Mouse (Mus musculus): ENCODE data around the gene Xpo5. TPM values are rescaled to one million over a fixed set of nuclear protein-coding genes. Genes with fewer than 3 reads are reported as not detected.

Xpo5 gene
- polyA plus RNA-seq (2012; rRNA removed) = 39.4 and 40.6 TPM in 2 replicates

DNA sequence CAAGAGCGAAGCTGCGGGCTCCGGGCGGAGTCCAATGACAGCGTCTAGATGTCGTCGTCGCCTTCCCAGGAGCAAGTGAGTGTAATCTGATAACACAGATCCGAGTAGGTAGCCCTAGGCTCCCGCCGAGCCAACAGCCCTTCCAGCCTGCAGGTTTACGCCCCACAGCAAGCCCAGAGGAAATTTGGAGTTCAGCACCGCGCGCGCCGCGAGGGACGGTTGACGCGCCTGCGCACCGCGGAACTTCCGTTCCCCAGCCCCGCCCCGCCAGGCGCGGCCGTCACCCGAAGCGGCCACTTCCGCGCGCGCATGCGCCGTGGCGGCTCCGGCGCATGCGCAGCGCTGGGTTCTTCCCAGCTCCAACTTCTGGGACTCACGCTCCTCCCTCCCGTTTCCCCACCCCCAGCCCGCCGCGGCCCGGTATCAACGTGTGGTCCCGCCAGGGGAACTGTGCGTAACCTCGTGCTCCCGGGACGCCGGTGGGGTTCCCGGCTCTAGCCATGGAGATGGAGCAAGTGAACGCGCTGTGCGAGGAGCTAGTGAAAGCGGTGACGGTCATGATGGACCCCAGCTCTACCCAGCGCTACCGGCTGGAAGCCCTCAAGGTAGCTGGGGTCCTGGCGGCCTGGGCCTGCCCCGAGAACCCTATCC, at the start of gene Xpo5, which contains the start of gene Polh:
Gene Xpo5 (plus strand): TSS at position 362 of the 651 bp plus-strand sequence.
Gene Polh (minus strand): TSS at position 225 of the 651 bp plus-strand sequence.
- DNase-seq (ENCODE audit: extremely low spot score in 1 of 2, low spot score in 1 of 2) = peak; percentile 77 to 92

DNA sequence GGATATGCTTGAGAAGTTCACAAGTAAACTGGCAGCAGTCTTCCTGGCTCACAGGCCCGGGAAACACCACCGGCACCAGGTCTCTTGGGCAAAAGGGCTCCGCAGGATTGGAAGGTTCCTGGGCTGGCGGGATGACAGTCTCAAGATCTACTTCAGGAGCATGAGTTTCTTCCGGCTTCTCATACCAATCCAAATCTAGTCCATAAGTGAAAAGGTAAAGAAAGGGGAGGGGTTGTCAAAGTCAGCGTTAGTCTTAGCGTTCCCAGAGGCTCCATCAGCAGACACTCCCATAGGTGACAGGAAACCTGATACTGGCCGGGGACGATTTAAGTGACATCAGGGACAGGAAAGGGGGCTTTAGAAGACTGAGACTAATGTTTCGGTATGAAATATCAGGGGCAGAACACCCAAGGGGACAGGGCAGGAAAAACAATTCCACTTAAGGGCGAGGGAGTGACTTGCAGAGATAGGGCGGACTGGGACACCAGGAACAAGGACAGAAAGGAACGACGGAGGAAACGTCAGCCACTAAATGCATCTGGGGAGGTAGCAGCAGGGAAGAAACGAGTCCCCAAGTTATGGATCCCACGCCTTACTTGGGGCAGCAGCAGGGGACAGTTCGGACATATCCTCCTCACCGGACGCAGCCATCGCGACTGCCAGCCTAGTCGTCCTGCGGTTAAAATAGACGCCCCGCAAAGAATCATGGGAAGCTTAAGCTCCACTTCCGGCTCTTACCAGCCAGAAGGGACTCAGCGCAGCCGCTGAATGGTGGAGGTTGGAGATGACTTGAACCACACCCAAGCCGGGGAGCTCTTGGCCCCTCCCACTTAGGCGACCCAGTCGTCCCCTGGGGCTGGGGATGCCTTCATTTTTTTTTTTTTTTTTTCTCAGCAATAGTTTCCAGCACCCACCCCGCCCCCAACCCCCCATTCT, 49.5 kb upstream of the Xpo5 start, which contains the start of gene Mad2l1bp:
Gene Mad2l1bp (minus strand): TSS at position 707 of the 936 bp plus-strand sequence.
- DNase-seq (ENCODE audit: extremely low spot score in 1 of 2, low spot score in 1 of 2) = peak; percentile 87 to 94

DNA sequence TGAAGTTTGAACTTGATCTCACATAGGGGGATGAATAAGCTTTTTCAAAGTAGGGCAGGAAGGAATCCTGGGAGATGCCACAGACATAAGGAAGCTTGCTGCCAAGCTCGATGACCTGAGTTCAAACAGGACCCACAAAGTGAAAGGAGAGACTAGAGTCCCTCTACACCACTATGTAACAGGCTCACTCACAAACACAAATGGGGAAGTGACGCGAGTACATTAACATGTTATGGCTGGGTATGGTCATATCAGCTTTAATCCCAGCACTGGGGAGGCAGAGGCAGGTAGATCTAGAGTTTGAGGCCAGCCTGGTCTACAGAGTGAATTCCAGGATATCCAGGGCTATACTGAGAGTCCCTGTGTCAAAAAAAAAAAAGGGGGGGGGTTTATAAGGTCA, 48.2 kb upstream of the Xpo5 start:
- no peak for DNase-seq (ENCODE audit: extremely low spot score in 1 of 2, low spot score in 1 of 2)

DNA sequence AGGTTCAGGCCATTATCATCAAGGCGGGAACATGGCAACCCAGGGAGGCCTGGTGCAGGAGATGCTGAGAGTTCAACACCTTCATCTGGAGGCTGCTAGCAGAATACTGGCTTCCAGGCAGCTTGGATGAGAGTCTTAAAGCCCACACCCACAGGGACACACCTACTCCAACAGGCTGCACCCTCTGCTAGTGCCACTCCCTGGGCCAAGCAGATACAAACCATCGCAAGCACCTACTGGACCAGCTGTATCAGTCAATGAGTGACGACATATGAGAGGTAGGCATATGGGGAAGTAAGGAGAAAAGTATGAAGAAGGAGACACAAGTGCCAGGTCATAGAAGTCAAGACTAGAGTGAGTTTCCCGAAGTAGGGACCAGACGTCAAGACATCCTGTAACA, 45.9 kb upstream of the Xpo5 start:
- no peak for DNase-seq (ENCODE audit: extremely low spot score in 1 of 2, low spot score in 1 of 2)

DNA sequence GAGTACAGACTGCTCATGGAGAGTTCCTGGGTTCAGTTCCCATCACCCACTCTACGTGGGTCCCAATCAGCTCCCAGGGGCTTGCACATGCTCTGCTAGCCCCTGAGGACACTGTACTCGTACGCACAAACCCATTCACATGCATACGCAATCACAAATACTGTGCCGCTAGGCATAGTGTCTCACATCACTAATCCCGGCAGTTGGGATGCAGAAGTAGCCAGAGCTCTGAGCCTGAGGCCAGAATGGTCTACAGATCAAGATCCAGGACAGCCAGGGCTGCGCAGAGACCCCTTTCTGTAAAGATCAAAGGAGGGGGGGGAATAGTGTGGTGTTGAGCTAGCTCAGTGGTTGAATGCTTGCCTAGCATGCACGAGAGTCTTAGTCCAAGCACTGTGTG, 45.5 kb upstream of the Xpo5 start:
- DNase-seq (ENCODE audit: extremely low spot score in 1 of 2, low spot score in 1 of 2) = no peak

DNA sequence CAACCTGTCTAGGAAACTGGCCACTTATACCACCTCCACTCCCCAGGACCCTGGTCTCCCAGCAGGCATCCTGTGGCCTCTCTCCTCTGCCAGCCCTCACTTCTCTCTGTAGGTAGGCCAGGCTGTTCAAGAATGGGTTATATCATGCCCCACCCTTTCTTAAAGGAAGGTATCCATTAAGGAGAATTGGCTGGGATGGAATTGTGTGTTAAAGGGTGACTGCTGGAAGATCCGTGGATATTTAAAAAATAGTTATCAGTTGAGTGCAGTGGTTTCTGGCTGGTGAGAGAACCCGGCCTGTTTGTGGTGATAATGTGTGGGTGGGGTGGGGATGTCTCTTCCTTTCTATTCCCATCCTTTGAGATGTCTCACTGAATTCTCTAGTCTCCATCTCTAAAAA, 43.3 kb upstream of the Xpo5 start:
- DNase-seq (ENCODE audit: extremely low spot score in 1 of 2, low spot score in 1 of 2) = peak in 1 of 2 experiments; percentile 15

DNA sequence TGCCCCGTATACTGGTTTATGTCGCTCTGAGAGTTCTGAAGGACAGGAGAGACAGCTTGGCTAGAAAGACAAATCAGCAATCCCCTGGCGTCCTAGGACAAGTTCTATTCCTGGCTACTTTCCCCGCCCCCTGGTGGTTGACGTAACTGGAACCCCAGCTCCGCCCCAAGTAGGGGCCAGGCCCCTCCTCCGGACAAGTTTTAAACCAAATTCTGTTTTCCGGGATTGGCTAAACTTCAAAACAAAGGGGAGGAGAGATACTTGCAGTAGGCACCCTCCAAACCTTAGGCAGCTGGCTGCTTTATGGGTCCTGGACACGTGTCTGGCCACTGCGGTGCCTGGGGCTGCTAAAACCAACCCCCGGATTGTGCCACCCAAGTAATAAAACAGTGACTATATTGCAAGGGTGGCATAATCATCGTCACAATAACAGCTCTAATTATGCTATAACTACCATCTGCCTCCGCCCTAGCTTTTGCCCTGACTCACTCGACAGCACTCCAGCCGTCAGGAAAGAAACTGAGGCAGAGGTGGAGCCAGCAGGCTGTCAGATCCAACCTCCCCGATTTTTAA, 42.4 kb upstream of the Xpo5 start:
- DNase-seq (ENCODE audit: extremely low spot score in 1 of 2, low spot score in 1 of 2) = peak; percentile 82 to 91

DNA sequence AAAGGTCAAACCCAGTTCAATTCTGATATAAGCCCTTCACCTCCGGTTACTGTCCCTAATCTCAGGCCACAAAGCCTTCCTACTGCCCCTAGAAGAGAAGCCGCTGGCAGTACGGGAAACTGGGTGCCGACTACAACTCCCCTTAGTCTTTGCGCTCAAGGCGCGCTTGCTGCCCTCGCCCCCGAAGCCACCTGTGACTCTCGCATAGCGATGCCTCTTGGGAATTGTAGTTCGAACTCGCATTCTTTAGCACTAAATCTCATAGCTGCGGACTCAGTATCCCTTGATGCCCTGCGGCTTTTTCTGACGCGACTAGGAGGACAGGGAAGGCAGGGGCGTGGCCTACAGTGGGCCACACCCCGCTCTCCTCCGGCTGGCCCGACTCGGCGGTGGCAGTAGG, 41.9 kb upstream of the Xpo5 start, which contains the start of gene Gtpbp2:
Gene Gtpbp2 (plus strand): TSS at position 347 of the 400 bp plus-strand sequence.
- peak; percentile 99 for DNase-seq (ENCODE audit: extremely low spot score in 1 of 2, low spot score in 1 of 2)

DNA sequence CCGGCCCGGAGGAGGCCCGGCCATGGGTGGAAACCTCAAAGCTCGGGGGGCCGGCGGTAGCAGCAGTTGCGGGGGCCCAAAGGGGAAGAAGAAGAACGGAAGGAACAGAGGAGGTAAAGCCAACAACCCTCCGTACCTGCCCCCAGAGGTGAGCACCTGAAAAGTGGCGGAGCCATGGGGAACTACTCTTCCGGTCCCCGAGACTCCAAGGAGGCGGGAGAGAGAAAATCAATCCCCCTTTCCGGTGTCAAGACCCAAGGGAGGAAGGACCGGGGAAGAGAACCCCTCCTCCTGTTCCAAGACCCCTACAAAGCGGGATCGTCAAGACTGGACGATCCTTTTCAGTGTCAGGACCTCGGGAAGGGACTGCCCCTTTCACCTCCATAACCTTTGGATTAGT, 41.4 kb upstream of the Xpo5 start:
- DNase-seq (ENCODE audit: extremely low spot score in 1 of 2, low spot score in 1 of 2) = peak in 1 of 2 experiments; percentile 30

DNA sequence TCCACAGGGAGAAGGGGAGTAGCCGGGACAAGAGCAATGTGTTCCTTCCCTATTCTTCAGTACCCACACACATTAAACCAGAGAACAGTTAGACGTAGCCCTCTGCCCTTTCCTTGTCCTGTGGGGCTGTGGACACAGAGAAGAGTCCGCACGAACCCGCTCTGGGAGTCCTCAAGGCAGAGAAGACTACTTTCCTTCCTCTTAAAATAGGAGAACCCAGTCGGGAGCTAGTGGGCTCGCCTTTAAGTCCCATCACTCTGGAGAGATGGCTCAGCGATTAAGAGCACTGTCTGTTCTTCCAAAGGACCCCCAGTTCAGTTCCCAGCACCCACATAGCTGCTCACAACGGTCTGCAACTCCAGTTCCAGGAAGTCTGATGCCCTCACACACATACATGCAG, 40.9 kb upstream of the Xpo5 start:
- no peak for DNase-seq (ENCODE audit: extremely low spot score in 1 of 2, low spot score in 1 of 2)

DNA sequence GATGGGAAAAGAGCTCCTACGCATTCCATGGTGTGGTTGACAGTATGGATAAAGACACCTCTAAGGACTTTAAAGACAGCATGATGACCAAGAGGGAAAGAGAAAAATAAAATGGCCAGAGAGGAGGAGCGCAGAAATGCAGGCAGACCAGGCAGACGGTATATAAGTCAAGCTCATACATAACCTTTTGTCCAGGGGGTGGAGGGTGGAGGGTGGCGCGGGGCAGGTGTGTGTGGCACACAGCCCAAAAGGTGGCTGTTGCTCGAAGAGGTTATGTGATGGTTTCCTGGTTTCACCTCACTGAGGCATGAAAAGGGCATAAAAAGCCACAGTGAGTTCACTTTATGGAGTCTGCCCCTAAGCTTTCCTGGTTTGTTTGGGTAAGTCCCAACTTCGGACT, 40.0 kb upstream of the Xpo5 start:
- no peak for DNase-seq (ENCODE audit: extremely low spot score in 1 of 2, low spot score in 1 of 2)

DNA sequence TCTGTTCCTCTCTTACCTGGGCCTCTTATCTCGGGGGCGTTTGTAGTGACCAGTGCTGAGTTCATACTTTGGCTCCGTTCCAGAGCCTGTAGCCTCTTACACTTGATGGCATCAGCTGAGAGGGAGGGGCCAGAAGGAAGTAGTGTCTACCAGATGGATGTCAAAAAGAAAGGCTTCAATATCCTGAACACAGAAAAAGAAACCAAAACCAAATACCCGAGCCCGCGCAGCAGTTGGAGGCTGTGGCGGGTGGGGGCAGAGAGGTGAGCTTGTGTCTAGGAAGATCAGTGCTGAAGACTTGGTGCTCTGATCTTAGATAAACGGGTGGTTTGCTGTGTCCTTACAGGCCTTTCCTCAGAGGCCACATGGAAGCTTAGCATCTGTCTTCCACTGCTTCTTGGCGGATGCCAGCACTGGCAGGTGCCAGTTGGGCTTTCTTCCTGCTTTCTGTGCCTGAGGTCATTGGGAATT, 39.6 kb upstream of the Xpo5 start:
- DNase-seq (ENCODE audit: extremely low spot score in 1 of 2, low spot score in 1 of 2) = no peak

DNA sequence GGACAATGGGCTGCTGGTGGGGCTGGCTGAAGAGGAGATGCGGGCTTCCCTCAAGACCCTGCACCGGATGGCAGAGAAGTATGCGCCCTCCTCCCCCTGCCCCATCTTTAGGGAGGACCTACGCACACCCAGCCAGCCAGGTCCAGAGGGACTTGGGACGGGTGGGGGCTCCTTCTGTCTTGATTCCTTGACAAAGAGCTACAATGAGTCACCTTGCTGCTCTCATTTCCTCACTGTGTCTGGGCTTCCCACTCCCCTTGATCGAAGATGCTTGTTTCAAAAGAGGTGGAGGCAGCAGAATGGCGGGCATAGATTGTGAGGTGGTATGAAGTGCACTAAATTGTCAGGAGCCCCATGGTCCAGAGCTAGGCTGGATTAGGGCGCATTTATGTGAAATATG, 38.3 kb upstream of the Xpo5 start:
- DNase-seq (ENCODE audit: extremely low spot score in 1 of 2, low spot score in 1 of 2) = no peak

DNA sequence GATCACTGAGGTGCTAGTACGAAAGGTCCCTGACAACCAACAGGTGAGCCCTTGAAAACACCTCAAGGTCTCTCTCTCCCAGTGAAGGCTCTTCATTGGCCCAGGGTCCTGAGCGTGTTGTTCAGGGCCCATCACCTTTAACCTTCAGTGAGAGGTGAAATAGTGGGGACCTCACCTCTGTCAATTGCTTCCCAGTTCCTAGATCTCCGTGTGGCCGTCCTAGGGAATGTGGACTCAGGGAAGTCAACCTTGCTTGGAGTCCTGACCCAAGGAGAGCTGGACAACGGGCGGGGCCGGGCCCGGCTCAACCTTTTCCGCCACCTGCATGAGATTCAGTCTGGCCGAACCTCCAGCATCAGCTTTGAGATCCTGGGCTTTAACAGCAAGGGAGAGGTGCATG, 37.8 kb upstream of the Xpo5 start:
- DNase-seq (ENCODE audit: extremely low spot score in 1 of 2, low spot score in 1 of 2) = no peak

DNA sequence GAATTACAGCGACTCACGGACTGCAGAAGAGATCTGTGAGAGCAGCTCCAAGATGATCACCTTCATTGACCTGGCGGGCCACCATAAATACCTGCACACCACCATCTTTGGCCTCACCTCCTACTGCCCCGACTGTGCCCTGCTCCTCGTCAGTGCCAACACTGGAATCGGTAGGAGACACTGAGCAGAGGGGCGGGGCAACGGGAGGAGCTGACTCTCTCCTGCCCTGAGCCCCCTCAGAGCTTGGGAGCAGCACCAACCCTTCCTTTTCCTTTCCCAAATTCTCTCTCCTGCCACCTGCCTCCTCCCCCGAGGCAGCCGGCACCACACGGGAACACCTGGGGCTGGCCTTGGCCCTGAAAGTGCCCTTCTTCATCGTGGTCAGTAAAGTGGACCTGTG, 37.1 kb upstream of the Xpo5 start:
- DNase-seq (ENCODE audit: extremely low spot score in 1 of 2, low spot score in 1 of 2) = no peak

DNA sequence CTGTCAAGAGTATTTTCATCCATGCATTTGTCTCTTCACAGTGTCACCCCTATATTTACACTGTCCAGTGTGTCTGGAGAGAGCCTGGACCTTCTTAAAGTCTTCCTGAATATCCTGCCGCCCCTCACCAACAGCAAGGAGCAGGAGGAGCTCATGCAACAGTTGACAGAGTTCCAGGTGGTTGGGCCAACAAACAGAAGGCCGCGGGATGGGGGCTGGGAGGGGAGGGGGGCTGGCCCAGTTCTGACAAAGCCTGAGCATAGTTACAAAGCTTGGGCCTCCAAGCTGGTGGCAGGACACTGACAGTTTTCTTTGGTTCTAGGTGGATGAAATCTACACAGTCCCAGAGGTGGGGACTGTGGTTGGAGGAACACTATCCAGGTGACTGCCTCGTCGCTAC, 36.3 kb upstream of the Xpo5 start:
- DNase-seq (ENCODE audit: extremely low spot score in 1 of 2, low spot score in 1 of 2) = no peak

DNA sequence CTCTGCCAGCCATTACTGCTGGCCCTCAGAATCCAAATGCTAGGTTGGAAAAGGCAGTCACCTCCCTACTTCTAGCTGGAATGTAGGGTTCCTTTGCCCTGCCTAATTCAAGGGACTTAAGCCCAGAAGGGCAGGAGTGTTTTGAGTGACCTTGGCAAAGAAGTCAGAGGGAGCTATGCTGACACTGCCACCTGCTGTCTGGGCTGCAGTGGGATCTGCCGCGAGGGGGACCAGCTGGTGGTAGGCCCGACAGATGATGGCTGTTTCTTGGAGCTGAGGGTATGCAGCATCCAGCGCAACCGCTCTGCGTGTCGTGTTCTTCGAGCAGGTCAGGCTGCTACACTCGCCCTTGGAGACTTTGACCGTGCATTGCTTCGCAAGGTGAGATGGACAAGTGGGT, 35.6 kb upstream of the Xpo5 start:
- DNase-seq (ENCODE audit: extremely low spot score in 1 of 2, low spot score in 1 of 2) = peak in 1 of 2 experiments; percentile 15

DNA sequence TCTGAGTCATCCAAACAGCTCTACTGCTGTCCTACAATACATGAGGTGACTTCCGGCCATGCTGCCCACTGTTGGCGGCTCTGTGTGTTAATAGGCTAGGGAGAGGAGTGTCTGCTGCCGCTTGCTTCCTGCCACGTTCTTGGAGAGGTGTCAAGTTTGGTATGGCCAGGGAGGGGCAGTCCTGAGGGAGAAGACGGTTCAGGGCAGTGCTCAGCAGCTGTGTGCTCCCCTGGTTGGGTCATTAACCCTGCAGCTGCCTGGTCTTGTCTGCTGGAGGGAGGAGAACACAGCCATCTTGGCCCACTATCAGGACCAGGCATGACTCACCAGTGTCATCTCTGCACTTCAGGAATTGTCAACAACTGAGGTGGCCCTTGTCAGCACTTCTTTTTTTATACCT, 34.3 kb upstream of the Xpo5 start:
- DNase-seq (ENCODE audit: extremely low spot score in 1 of 2, low spot score in 1 of 2) = no peak

DNA sequence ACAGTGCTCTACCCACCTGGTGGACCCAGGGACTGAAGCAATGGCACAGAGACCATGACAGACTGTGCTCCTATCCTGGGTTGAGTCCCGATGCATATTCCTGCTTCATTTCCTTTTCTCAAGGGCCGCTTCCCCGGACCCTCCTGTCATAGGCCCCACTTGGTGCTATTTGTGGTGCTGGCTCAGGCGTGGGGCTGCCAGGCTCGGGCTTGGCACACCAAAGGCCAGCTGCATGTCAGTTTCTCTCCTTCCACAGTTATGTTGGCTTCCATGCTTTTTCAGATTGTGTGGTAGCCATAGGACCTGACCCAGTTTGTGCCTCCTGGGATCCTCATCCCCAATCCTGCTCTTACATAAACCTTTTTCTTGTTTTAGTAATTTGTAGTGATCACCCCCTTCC, 33.8 kb upstream of the Xpo5 start:
- no peak for DNase-seq (ENCODE audit: extremely low spot score in 1 of 2, low spot score in 1 of 2)

DNA sequence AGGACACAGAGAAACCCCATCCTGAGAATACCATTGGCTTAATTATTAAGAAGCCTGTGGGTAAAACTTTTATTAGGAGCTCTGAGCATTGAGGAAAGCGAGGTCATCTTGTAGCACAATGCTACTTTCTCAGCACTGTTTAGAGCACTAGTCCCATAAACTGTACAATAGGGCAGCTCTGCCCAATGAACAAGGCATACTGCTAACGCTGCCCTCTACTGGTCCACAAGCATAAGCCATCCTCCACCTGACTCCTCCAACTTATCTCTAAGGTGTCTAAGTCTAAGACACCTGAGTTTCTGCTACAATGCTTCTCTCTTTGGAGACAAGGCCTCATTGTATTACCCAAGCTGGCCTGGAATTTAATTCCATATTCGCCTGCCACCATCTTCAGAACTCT, 32.0 kb upstream of the Xpo5 start:
- DNase-seq (ENCODE audit: extremely low spot score in 1 of 2, low spot score in 1 of 2) = peak in 1 of 2 experiments; percentile 55

DNA sequence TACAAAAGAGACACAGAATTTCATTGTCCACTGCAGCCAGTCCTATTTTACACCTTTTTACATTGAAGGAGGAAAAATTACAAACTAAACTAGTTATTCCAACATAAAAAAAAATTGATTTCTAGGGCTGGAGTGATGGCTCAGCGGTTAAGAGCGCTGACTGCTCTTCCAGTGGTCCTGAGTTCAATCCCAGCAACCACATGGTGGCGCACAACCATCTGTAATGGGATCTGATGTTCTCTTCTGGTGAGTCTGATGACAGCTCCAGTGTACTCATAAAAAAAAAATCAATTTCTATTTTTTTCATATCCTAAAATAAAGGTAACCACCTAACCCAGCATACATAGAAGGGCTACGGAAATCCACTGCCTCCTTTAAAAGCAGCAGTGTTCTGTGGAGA, 20.3 kb upstream of the Xpo5 start:
- no peak for DNase-seq (ENCODE audit: extremely low spot score in 1 of 2, low spot score in 1 of 2)

Data from frontal cortex, adult 2 months (tissue).